Mouse (Mus musculus) ES-Bruce4 (cell line): ENCODE results near the gene Adamts14. TPM values are rescaled to one million over a fixed set of nuclear protein-coding genes. Genes with fewer than 3 reads are reported as not detected.

Experiments used
- H3K27ac ChIP-seq: 2 replicates; pipeline ENCODE4 v1.5.1; 2012; ENCODE audit warnings: low read length, inconsistent platforms; ENCODE audit not compliant: insufficient read depth
- H3K27me3 ChIP-seq: 2 replicates; pipeline ENCODE4 v1.6.1; 2012; ENCODE audit warnings: mild to moderate bottlenecking, low read length, inconsistent platforms; ENCODE audit not compliant: control insufficient read depth, poor library complexity, insufficient read depth, severe bottlenecking
- H3K36me3 ChIP-seq: 2 replicates; pipeline ENCODE4 v1.6.1; 2012; ENCODE audit warnings: inconsistent platforms, mild to moderate bottlenecking, low read length, moderate library complexity; ENCODE audit not compliant: control insufficient read depth, poor library complexity, insufficient read depth, severe bottlenecking
- H3K4me1 ChIP-seq: one replicate; pipeline ENCODE4 v1.8.1; 2011; ENCODE audit warnings: low read length; ENCODE audit not compliant: control insufficient read depth, insufficient read depth
- H3K4me3 ChIP-seq: 2 replicates; pipeline ENCODE4 v1.5.1; 2011; ENCODE audit warnings: low read depth, mild to moderate bottlenecking, low read length
- H3K9ac ChIP-seq: 2 replicates; pipeline ENCODE4 v1.6.1; 2012; ENCODE audit warnings: low read depth, mild to moderate bottlenecking, inconsistent platforms; ENCODE audit not compliant: poor library complexity, severe bottlenecking
- H3K9me3 ChIP-seq: replicated peaks from 2 replicates; pipeline ENCODE4 v1.6.1; 2012; ENCODE audit warnings: mild to moderate bottlenecking, low read length, inconsistent platforms; ENCODE audit not compliant: control insufficient read depth, poor library complexity, insufficient read depth, severe bottlenecking
- CTCF ChIP-seq: IDR thresholded peaks from one replicate; pipeline ENCODE4 v1.8.1; 2011; ENCODE audit warnings: low read depth, low read length
- EP300 ChIP-seq: IDR thresholded peaks from 2 replicates; pipeline ENCODE4 v1.6.1; 2011; ENCODE audit warnings: low read depth, low read length; ENCODE audit not compliant: insufficient read depth
- POLR2A ChIP-seq: IDR thresholded peaks from one replicate; pipeline ENCODE4 v1.8.1; 2011; ENCODE audit warnings: low read length; ENCODE audit not compliant: insufficient read depth
- polyA plus RNA-seq: library from polyadenylated mRNA; stranded (reverse); fragments of >200 nt; gene quantifications from 2 replicates; pipeline ENCODE4 v1.2.4, GENCODE M21; 2011; ENCODE audit warnings: low read depth; ENCODE audit not compliant: missing spikeins, insufficient read depth, insufficient read length

The Adamts14 gene
- polyA plus RNA-seq, 1 experiment = 3.7 TPM

- Histone ChIP-seq H3K36me3 (no peaks in the 10 kb centered on the region), H3K4me3 (no peak overlapping the region), H3K9ac (no peak overlapping the region), H3K27ac (no peak overlapping the region), H3K27me3 (no peaks in the 10 kb centered on the region), H3K4me1 (no peaks in the 10 kb centered on the region), H3K9me3 (no peaks in the 10 kb centered on the region)
- no peak for TF ChIP-seq POLR2A
- no peak for TF ChIP-seq EP300
- no peak for TF ChIP-seq CTCF
Measured at GRCm38 (mm10) chr10:61177751-61178150, 95.5 kb downstream of the Adamts14 start.

- H3K4me1 ChIP-seq = no peaks in the 10 kb centered on the region
- H3K27me3 ChIP-seq = no peaks in the 10 kb centered on the region
- H3K9me3 ChIP-seq = no peaks in the 10 kb centered on the region
- H3K27ac ChIP-seq = no peak overlapping the region
- H3K4me3 ChIP-seq = no peak overlapping the region
- no peaks in the 10 kb centered on the region for H3K36me3 ChIP-seq
- TF ChIP-seq CTCF = no peak
- no peak for TF ChIP-seq EP300
- TF ChIP-seq POLR2A = no peak
- H3K9ac ChIP-seq = no peak overlapping the region
Measured at GRCm38 (mm10) chr10:61176221-61176790, 96.9 kb downstream of the Adamts14 start.

- Histone ChIP-seq H3K4me1 (no peaks in the 10 kb centered on the region), H3K9me3 (no peaks in the 10 kb centered on the region), H3K36me3 (no peaks in the 10 kb centered on the region), H3K4me3 (peak overlapping the region; percentile 24), H3K9ac (no peak overlapping the region), H3K27me3 (no peaks in the 10 kb centered on the region), H3K27ac (no peak overlapping the region)
- peak; percentile 76 for TF ChIP-seq CTCF
- TF ChIP-seq POLR2A = no peak
- no peak for TF ChIP-seq EP300
Measured at GRCm38 (mm10) chr10:61175442-61176204, 97.6 kb downstream of the Adamts14 start.

- no peaks in the 10 kb centered on the region for H3K9me3 ChIP-seq
- no peak overlapping the region for H3K9ac ChIP-seq
- TF ChIP-seq POLR2A (no peak), CTCF (no peak), EP300 (no peak)
- no peak overlapping the region for H3K4me3 ChIP-seq
- H3K27ac ChIP-seq = no peak overlapping the region
- H3K36me3 ChIP-seq = no peaks in the 10 kb centered on the region
- H3K27me3 ChIP-seq = no peaks in the 10 kb centered on the region
- no peaks in the 10 kb centered on the region for H3K4me1 ChIP-seq
Measured at GRCm38 (mm10) chr10:61174711-61175441, 98.4 kb downstream of the Adamts14 start.

- Histone ChIP-seq H3K4me1 (no peaks in the 10 kb centered on the region), H3K27me3 (no peaks in the 10 kb centered on the region), H3K36me3 (no peaks in the 10 kb centered on the region), H3K9me3 (no peaks in the 10 kb centered on the region), H3K27ac (no peak overlapping the region), H3K9ac (no peak overlapping the region), H3K4me3 (no peak overlapping the region)
- no peak for TF ChIP-seq POLR2A
- TF ChIP-seq CTCF = peak; percentile 17
- no peak for TF ChIP-seq EP300
Measured at GRCm38 (mm10) chr10:61172496-61172895, 100.7 kb downstream of the Adamts14 start.

- Histone ChIP-seq H3K27me3 (no peaks in the 10 kb centered on the region), H3K27ac (no peak within 1 kb of the TSS), H3K9me3 (no peaks in the 10 kb centered on the region), H3K36me3 (no peaks in the 10 kb centered on the region), H3K4me1 (no peaks in the 10 kb centered on the region), H3K9ac (no peak within 1 kb of the TSS), H3K4me3 (no peak within 1 kb of the TSS)
- TF ChIP-seq EP300 = no peak
- no peak for TF ChIP-seq CTCF
- no peak for TF ChIP-seq POLR2A
Measured at GRCm38 (mm10) chr10:61171654-61172053, 101.6 kb downstream of the Adamts14 start, which contains the start of gene Tbata. Gene Tbata (plus strand): TSS chr10:61171954.
